Mouse (Mus musculus) limb, embryonic 15.5 days (tissue): ENCODE results near the gene Lmtk2. TPM values are rescaled to one million over a fixed set of nuclear protein-coding genes. Genes with fewer than 3 reads are reported as not detected.

Source experiments
- ATAC-seq: fragments of 200-750 bp; cut with Nextera tagmentation; 2 replicates; pipeline ENCODE4 v1.8.0; 2017; ENCODE audit warnings: low read depth, moderate TSS enrichment; ENCODE audit not compliant: insufficient number of reproducible peaks, low FRiP score, low TSS enrichment
- H3K27ac ChIP-seq: fragments of 300-500 bp; sonication (generic); 2 replicates; pipeline ENCODE4 v1.5.1; 2015; ENCODE audit warnings: moderate library complexity, mild to moderate bottlenecking, inconsistent platforms
- H3K27me3 ChIP-seq: fragments of 300-500 bp; sonication (generic); 2 replicates; pipeline ENCODE4 v1.6.1; 2015; ENCODE audit warnings: inconsistent platforms
- H3K36me3 ChIP-seq: fragments of 300-500 bp; sonication (generic); 2 replicates; pipeline ENCODE4 v1.6.1; 2015; ENCODE audit warnings: inconsistent platforms
- H3K4me1 ChIP-seq: fragments of 300-500 bp; sonication (generic); 2 replicates; pipeline ENCODE4 v1.6.1; 2015; ENCODE audit warnings: inconsistent platforms
- H3K4me2 ChIP-seq: fragments of 300-500 bp; sonication (generic); 2 replicates; pipeline ENCODE4 v1.6.1; 2015; ENCODE audit warnings: mild to moderate bottlenecking, inconsistent platforms
- H3K4me3 ChIP-seq: fragments of 300-500 bp; sonication (generic); 2 replicates; pipeline ENCODE4 v1.5.1; 2015; ENCODE audit warnings: mild to moderate bottlenecking, inconsistent platforms
- H3K9ac ChIP-seq: fragments of 300-500 bp; sonication (generic); 2 replicates; pipeline ENCODE4 v1.6.1; 2015; ENCODE audit warnings: inconsistent platforms
- H3K9me3 ChIP-seq: fragments of 300-500 bp; sonication (generic); 2 replicates; pipeline ENCODE4 v1.6.1; 2016; ENCODE audit warnings: inconsistent platforms
- WGBS: fragments of 180-500 bp; shearing (Covaris S2); methylation state at CpG from one replicate; pipeline ENCODE4 v1.1.7; 2015; 5-methylcytosine and 5-hydroxymethylcytosine counted together
- polyA plus RNA-seq: library from polyadenylated mRNA; unstranded; fragments of >200 nt; fragmentation: Nextera tagmentation; extraction: Ambion mirVana; gene quantifications from 2 replicates; pipeline ENCODE4 v1.2.1, GENCODE M21; 2015

Lmtk2 gene
- 3.2 and 3.5 TPM in 2 replicates for polyA plus RNA-seq

DNA sequence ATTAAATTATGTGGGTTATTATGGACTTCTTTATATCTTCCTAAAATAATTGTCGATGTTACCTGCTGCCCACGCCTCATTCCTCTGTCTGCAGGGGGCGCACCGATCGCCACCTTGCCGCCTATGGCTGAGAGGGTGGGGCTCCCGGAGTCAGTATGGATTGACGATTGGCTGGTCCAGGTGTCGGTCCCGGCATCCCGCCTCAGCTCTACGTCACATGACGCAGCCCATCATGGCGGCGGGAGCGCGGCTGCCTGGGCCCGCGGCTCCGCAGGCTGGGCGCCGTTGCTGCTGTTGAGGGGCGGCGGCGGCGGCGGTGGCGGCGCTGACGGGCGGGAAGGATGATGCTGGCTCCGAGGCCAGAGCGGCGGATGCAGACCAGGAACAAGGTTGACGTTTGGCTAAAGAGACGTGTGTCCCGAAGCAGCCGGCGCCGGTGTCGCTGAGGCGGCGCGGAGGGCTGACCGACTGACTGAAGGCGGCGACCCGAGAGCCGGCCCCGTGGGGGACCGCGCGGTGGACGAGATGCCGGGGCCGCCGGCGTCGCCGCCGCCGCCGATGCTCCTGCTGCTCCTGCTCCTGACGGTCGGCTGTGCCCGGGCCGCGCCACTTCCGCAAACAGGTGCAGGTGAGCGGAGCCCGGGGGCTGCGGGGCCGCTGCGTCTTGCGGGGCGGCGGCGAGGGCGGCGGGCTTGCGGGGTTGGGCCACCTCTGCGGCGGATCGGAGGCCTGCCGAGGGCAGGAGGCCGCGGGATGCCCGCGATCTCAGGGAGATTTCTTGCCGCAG is at the start of gene Lmtk2:
Lmtk2 (plus strand) TSS at position 288 of the 787 bp plus-strand sequence.
- peak within 1 kb of the TSS; percentile 79 for H3K27ac ChIP-seq
- no peaks in the 10 kb centered on the region for H3K9me3 ChIP-seq
- no peaks in the 10 kb centered on the region for H3K36me3 ChIP-seq
- H3K4me1 ChIP-seq: no peaks in the 10 kb centered on the region
- under 1% methylated on average over 83 of the region's 90 CpGs for WGBS
- H3K4me3 ChIP-seq: peak within 1 kb of the TSS; percentile 98
- H3K4me2 ChIP-seq: peak within 1 kb of the TSS; percentile 93
- H3K9ac ChIP-seq: peak within 1 kb of the TSS; percentile 81
- peak; percentile 99 for ATAC-seq
- peaks cover 8% of the 10 kb centered on the region for H3K27me3 ChIP-seq

DNA sequence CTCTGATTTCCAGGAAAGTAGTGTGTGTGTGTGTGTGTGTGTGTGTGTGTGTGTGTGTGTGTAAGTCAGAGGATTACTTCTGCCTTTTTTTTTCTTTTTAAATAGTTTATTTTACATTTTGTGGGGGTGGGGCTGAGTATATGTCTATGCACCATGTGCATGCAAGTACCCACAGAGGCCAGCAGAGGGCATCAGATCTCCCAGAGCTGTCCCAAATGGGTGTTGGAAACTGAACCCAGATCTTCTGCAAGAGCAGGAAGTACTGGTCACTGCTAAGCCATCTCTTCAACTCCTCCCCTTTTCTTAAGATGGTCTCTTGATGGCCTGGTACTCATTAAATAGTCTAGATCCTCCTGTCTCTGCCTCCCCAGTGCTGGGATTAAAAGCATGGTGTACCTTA is 49.0 kb upstream of the Lmtk2 start:
- ATAC-seq: no peak
- no peaks in the 10 kb centered on the region for H3K9me3 ChIP-seq
- no peak overlapping the region for H3K27ac ChIP-seq
- H3K4me3 ChIP-seq: no peak overlapping the region
- no peaks in the 10 kb centered on the region for H3K36me3 ChIP-seq
- no peaks in the 10 kb centered on the region for H3K4me1 ChIP-seq
- H3K9ac ChIP-seq: no peak overlapping the region
- H3K27me3 ChIP-seq: no peaks in the 10 kb centered on the region
- H3K4me2 ChIP-seq: no peak overlapping the region

DNA sequence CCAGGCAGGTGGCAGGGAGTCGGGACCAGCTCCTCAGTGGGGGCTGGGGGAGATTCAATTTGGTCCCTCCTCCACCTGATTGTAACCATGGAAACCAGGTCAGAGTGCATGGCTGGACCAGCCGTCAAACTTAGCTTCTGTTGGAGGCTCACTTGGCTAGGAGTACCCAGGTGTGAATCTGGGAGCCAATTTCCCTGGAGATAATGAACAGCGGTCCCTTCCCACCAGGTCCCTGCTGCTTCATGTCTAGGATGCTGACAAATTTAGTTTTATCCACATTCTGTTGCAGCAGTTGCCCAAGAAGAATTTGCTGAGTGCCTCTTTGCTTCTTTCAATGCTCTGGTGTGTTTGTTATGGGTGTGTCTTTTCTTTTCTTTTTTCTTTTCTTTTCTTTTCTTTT is 46.8 kb upstream of the Lmtk2 start:
- H3K27me3 ChIP-seq: no peaks in the 10 kb centered on the region
- WGBS: 44% methylated on average over 3 of the region's 3 CpGs
- no peak for ATAC-seq
- H3K4me1 ChIP-seq: no peaks in the 10 kb centered on the region
- H3K9me3 ChIP-seq: no peaks in the 10 kb centered on the region
- H3K9ac ChIP-seq: no peak overlapping the region
- H3K36me3 ChIP-seq: no peaks in the 10 kb centered on the region
- no peak overlapping the region for H3K4me2 ChIP-seq
- H3K27ac ChIP-seq: no peak overlapping the region
- H3K4me3 ChIP-seq: no peak overlapping the region

DNA sequence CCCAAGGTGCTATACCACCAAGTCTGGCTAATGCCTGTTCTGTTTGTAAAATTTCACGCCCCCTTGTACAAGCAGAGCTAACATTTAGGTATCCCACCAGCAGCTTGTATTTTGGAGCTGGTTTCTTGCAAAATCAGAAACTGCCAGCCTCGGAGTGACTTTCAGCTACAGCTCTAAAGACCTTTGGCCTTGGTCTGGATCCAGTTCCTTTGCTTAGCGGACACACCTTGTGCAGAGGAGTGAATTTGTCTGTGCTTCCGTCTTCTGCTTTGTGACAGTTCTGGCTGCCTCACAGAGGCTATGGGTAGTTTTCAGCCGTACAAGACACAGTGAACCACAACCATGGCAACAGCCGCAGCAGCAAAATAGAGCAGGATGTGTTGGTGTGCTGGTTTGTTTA is 45.9 kb upstream of the Lmtk2 start:
- Histone ChIP-seq H3K4me1 (no peaks in the 10 kb centered on the region), H3K36me3 (no peaks in the 10 kb centered on the region), H3K9me3 (no peaks in the 10 kb centered on the region), H3K27ac (no peak overlapping the region), H3K9ac (no peak overlapping the region), H3K4me3 (no peak overlapping the region), H3K4me2 (no peak overlapping the region), H3K27me3 (no peaks in the 10 kb centered on the region)
- ATAC-seq: no peak
- 88% methylated on average over 6 of the region's 6 CpGs for WGBS

DNA sequence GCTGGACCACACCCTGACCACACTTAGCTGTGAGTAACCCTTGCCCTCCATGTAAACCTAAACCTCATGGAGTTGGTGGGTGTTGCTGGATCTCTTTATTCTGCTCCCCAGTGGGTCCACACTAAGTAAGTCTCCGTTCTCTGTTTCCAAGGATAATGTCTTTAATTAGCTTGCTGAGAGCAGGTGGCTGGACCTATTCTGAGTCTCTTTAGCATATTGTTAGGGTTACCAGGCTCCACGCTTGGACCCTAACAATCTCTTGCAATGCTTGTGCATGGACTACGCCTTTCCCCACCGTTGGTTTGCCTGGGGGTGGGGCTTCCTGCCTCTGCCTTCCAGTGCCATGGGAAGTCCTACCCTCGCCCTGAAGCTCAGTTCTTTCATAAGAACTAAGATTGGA is 36.1 kb upstream of the Lmtk2 start:
- Histone ChIP-seq H3K9me3 (no peaks in the 10 kb centered on the region), H3K27me3 (no peaks in the 10 kb centered on the region), H3K4me1 (no peaks in the 10 kb centered on the region), H3K4me2 (no peak overlapping the region), H3K4me3 (no peak overlapping the region), H3K27ac (no peak overlapping the region), H3K36me3 (no peaks in the 10 kb centered on the region), H3K9ac (no peak overlapping the region)
- no peak for ATAC-seq
- WGBS: 69% methylated on average over 5 of the region's 5 CpGs

DNA sequence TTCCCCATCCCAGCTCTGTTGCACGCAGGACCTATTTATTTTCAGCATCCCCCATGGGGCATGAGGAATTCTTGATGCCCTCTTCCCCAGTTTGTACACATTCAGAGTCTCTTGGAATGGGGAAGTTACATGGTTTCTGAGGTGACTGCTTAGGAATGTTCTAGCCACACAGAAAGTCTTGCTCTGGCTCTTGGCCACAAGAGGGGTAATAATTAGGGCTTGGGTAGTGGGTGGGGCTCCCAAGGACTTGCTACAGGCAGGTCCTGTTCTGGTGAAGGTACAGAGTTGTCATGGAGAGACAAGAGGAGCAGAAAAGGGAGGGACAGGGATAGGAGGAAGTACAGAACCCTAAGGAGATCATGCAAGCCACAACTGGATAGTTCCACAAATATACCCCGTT is 34.2 kb upstream of the Lmtk2 start:
- Histone ChIP-seq H3K4me2 (no peak overlapping the region), H3K4me1 (no peaks in the 10 kb centered on the region), H3K9me3 (no peaks in the 10 kb centered on the region), H3K27me3 (no peaks in the 10 kb centered on the region), H3K9ac (no peak overlapping the region), H3K4me3 (no peak overlapping the region), H3K27ac (no peak overlapping the region), H3K36me3 (no peaks in the 10 kb centered on the region)
- 80% methylated on average over 2 of the region's 2 CpGs for WGBS
- ATAC-seq: no peak

DNA sequence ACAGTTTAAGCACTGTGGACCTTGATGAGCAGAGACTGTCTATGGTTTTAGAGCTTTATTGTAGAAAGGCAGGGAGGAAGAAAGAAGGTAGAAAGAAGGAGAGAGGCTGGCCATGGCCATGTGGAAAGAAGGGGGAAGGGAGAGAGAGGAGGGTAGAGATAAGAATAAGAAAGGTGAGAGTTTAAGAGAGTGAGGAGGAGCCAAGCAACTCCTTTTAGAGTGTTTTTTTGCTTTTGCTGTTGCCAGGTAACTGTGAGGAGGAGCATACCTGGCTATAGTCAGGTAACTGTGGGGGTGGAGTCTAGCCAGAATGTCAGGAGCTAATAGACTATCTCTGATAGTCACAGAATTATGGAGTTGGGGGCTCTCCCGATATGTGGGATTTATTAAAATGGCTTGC is 30.2 kb upstream of the Lmtk2 start:
- Histone ChIP-seq H3K27ac (no peak overlapping the region), H3K4me3 (no peak overlapping the region), H3K9me3 (no peaks in the 10 kb centered on the region), H3K36me3 (no peaks in the 10 kb centered on the region), H3K27me3 (no peaks in the 10 kb centered on the region), H3K4me2 (no peak overlapping the region), H3K4me1 (no peaks in the 10 kb centered on the region), H3K9ac (no peak overlapping the region)
- ATAC-seq: no peak
- WGBS: 96% methylated on average over 1 of the region's 1 CpGs

DNA sequence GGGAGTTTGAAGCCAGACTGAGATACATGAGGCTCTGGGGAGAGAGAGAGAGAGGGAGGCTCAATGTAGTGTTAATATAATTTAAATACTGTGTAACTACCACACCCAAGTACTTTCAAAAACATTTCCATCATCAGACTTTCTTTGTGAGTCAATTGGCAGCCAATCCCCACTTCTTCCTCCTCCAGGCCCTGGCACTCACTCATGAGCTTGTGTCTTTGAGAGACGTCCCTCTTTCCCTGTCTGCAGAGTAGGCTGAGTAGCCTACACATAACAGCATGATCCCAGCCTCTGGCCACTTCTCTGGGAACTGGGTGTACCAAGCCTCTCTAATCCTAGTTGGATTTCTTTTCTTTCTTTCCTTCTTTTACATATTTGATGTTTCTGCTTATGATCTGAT is 29.0 kb upstream of the Lmtk2 start:
- Histone ChIP-seq H3K27ac (no peak overlapping the region), H3K9ac (no peak overlapping the region), H3K4me2 (no peak overlapping the region), H3K27me3 (no peaks in the 10 kb centered on the region), H3K4me3 (no peak overlapping the region), H3K36me3 (no peaks in the 10 kb centered on the region), H3K4me1 (no peaks in the 10 kb centered on the region), H3K9me3 (no peaks in the 10 kb centered on the region)
- 40% methylated on average over 1 of the region's 1 CpGs for WGBS
- no peak for ATAC-seq

DNA sequence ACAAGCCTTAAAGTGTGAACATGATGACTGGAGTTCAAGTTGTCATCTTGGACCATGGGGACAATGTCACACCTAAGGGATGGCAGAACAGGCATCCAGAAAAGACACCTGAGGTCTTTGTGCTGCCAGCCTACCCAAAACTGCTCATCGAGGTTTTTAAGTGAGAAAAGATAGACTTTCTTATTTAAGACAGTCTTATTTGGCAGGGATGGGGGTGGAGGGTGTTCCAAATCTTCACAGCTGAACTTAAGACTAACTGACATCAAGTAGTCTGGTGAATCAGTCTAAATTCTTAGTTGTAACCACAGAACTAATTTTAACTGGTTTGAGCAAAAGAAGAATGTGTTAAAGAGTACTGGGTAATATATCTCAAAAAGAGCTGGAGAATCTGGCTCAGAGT is 22.7 kb upstream of the Lmtk2 start:
- H3K4me1 ChIP-seq: no peaks in the 10 kb centered on the region
- H3K4me2 ChIP-seq: no peak overlapping the region
- H3K27ac ChIP-seq: no peak overlapping the region
- no peak overlapping the region for H3K4me3 ChIP-seq
- H3K9ac ChIP-seq: no peak overlapping the region
- 63% methylated on average over 1 of the region's 1 CpGs for WGBS
- no peaks in the 10 kb centered on the region for H3K27me3 ChIP-seq
- no peak for ATAC-seq
- H3K9me3 ChIP-seq: no peaks in the 10 kb centered on the region
- H3K36me3 ChIP-seq: no peaks in the 10 kb centered on the region

DNA sequence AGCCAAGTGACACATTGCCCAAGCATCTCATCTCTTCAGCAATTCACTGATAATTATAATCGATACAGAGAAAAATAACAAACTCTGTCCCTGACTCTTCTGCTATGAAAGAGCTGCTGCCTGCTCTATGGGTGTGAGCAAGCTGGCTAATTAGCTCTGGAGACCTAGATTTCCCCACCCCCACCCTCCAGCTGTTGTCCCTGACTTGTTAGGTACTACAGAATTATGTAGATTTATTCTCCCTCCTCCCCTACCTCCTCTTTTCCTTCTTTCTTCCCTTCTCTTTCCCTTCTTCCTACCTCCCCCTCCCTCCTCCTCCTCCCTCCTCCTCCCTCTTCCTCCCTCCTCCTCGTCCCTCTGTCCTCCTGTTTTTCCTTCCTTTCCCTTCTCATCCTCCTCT is 19.4 kb upstream of the Lmtk2 start:
- Histone ChIP-seq H3K9me3 (no peaks in the 10 kb centered on the region), H3K27ac (no peak overlapping the region), H3K4me2 (no peak overlapping the region), H3K36me3 (no peaks in the 10 kb centered on the region), H3K9ac (no peak overlapping the region), H3K4me1 (no peaks in the 10 kb centered on the region), H3K4me3 (no peak overlapping the region), H3K27me3 (no peaks in the 10 kb centered on the region)
- 71% methylated on average over 2 of the region's 2 CpGs for WGBS
- ATAC-seq: no peak

DNA sequence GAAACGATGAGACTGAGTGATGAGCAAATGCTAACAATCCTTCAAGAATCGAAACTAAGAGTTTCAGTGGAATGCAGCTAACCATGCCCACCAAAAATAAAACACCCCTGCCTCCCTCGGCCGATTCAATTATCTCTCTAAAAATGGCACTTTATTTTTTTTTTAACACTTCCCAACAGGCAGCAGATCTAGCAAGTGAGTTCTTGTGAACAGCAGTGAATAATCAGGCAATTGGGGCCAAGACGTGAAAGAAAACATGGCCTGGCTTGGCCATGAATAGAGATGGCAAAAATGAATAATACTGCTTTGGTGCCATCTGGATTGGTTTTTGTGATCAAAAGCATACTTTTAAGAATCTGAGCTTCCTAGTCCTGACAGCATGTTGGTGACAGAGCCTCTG is 18.2 kb upstream of the Lmtk2 start:
- no peak overlapping the region for H3K9ac ChIP-seq
- H3K27me3 ChIP-seq: no peaks in the 10 kb centered on the region
- no peak for ATAC-seq
- H3K4me1 ChIP-seq: no peaks in the 10 kb centered on the region
- no peak overlapping the region for H3K27ac ChIP-seq
- WGBS: 81% methylated on average over 5 of the region's 5 CpGs
- H3K36me3 ChIP-seq: no peaks in the 10 kb centered on the region
- no peaks in the 10 kb centered on the region for H3K9me3 ChIP-seq
- H3K4me3 ChIP-seq: no peak overlapping the region
- H3K4me2 ChIP-seq: no peak overlapping the region

DNA sequence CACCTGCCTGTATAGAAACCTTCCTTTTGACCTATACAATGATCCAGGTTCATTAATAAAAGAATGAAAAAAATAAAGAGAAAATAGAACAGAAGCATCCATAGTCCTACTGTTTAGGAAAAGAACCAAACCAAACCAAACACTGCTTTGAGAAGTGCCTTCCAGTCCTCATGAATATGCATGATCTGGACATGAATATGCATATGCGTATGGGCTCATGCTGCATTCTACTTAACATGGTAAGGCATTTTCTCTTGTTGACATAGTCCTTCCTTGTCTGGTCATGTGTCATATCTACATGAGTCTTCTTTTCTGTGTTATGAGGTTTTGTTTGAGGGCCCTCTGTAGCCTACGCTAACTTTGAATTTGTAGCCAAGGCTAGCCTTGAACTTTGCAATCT is 16.7 kb upstream of the Lmtk2 start:
- ATAC-seq: no peak
- no peak overlapping the region for H3K4me2 ChIP-seq
- H3K9ac ChIP-seq: no peak overlapping the region
- no peaks in the 10 kb centered on the region for H3K9me3 ChIP-seq
- H3K27ac ChIP-seq: no peak overlapping the region
- no peak overlapping the region for H3K4me3 ChIP-seq
- H3K36me3 ChIP-seq: no peaks in the 10 kb centered on the region
- 92% methylated on average over 2 of the region's 2 CpGs for WGBS
- no peaks in the 10 kb centered on the region for H3K27me3 ChIP-seq
- H3K4me1 ChIP-seq: no peaks in the 10 kb centered on the region

DNA sequence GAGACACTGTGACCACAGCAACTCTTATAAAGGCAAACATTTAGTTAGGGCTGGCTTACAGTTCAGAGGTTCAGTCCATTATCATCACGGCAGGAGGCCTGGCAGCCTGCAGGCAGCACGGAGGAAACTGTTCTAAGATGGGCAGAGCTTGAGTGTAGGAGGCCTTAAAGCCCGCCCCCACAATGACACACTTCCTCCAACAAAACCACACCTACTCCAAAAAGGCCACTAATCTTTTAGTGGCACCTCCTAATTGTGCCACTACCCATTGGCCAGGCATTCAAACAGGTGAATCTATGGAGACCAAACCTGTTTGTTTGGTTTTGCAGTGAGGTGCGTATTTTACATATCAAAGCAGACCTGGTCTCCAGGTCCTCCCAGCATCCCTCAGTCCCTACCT is 16.0 kb upstream of the Lmtk2 start:
- Histone ChIP-seq H3K4me2 (no peak overlapping the region), H3K27me3 (no peaks in the 10 kb centered on the region), H3K4me3 (no peak overlapping the region), H3K27ac (no peak overlapping the region), H3K36me3 (no peaks in the 10 kb centered on the region), H3K9ac (no peak overlapping the region), H3K9me3 (no peaks in the 10 kb centered on the region), H3K4me1 (no peaks in the 10 kb centered on the region)
- WGBS: 61% methylated on average over 4 of the region's 4 CpGs
- ATAC-seq: no peak
